Mouse (Mus musculus) hindbrain, embryonic 16.5 days (tissue): ENCODE measurements at regions not wholly inside any gene's neighbourhood (a gene's known extent, or its start where the extent isn't known, plus 50 kb on each side); places are given as distances from the start of the nearest gene placed in this dataset.
"Not testable (repeated sequence)": the region's sequence is repeated elsewhere in the genome, so short reads cannot be mapped to it uniquely, and the experiment has no call there.

Source experiments
- ATAC-seq: fragments of 200-750 bp; cut with Nextera tagmentation; 2 replicates; pipeline ENCODE4 v1.8.0; 2017; ENCODE audit warnings: moderate TSS enrichment, moderate library complexity
- H3K27ac ChIP-seq: fragments of 300-500 bp; sonication (generic); 2 replicates; pipeline ENCODE4 v1.5.1; 2014; ENCODE audit warnings: low read depth, mild to moderate bottlenecking, control low read depth, low read length, moderate library complexity
- H3K27me3 ChIP-seq: fragments of 300-500 bp; sonication (generic); replicated peaks from 2 replicates; pipeline ENCODE4 v1.6.1; 2014; ENCODE audit warnings: low read length; ENCODE audit not compliant: control insufficient read depth, insufficient read depth
- H3K36me3 ChIP-seq: fragments of 300-500 bp; sonication (generic); 2 replicates; pipeline ENCODE4 v1.6.1; 2014; ENCODE audit warnings: mild to moderate bottlenecking, low read length, moderate library complexity, mixed read lengths; ENCODE audit not compliant: control insufficient read depth, insufficient read depth
- H3K4me1 ChIP-seq: fragments of 300-500 bp; sonication (generic); 2 replicates; pipeline ENCODE4 v1.6.1; 2014; ENCODE audit warnings: low read depth, low read length; ENCODE audit not compliant: control insufficient read depth, insufficient read depth
- H3K4me2 ChIP-seq: fragments of 300-500 bp; sonication (generic); 2 replicates; pipeline ENCODE4 v1.6.1; 2014; ENCODE audit warnings: mild to moderate bottlenecking, low read length, control low read depth, moderate library complexity
- H3K4me3 ChIP-seq: fragments of 300-500 bp; sonication (generic); 2 replicates; pipeline ENCODE4 v1.5.1; 2014; ENCODE audit warnings: mild to moderate bottlenecking, low read length, control low read depth, moderate library complexity
- H3K9ac ChIP-seq: fragments of 300-500 bp; sonication (generic); 2 replicates; pipeline ENCODE4 v1.6.1; 2014; ENCODE audit warnings: low read depth, mild to moderate bottlenecking, control low read depth, low read length, moderate library complexity
- H3K9me3 ChIP-seq: fragments of 300-500 bp; sonication (generic); 2 replicates; pipeline ENCODE4 v1.6.1; 2014; ENCODE audit warnings: mild to moderate bottlenecking, low read length, moderate library complexity; ENCODE audit not compliant: control insufficient read depth
- WGBS: fragments of 180-500 bp; shearing (Covaris S2); extraction: QIAGEN DNeasy Blood & Tissue Kit; methylation state at CpG from one replicate; pipeline ENCODE4 v1.1.7; 2014; 5-methylcytosine and 5-hydroxymethylcytosine counted together

DNA sequence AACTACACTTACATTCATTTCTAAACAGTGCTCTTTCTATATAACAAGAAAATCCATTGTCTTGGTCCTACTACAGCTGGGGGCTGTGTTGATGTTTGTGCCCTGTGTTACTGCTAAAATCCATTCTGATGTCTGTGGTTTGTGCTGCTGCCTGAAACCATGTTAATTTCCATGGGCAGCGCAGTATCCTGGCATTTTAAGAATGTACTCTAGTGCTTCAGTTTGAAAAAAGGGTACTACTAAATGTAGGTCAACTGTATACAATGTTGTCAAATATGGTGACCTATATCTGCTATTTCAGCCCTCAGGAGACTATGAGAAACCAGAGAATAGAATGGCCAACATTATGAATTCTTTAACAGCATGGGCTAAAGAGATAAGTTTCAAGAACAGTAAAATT lies 1052.2 kb downstream of the Hace1 start:
- Histone ChIP-seq H3K4me1 (no peaks in the 10 kb centered on the region), H3K4me2 (no peak overlapping the region), H3K4me3 (no peak overlapping the region), H3K36me3 (no peaks in the 10 kb centered on the region), H3K9me3 (no peaks in the 10 kb centered on the region), H3K27ac (no peak overlapping the region), H3K9ac (no peak overlapping the region), H3K27me3 (no peaks in the 10 kb centered on the region)
- 82% methylated on average over 1 of the region's 1 CpGs for WGBS
- no peak for ATAC-seq

DNA sequence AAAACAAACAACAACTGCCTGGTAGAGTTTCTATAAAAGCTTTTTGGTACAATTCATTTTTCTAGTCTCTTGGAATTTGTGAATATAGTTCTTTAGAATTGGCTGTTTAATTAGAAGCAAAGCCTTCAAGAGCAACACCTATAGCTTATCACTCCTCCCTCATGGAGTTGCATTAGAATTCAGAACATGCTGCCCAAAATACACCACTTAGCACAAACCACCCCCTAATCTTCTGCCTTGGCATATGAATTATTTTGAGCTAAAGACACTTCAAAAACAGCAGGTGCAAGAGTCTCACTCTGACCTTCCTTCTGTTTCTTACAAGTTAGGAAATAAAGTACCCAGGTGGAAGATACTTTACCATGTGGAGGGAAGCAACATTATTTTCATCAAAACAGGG lies 1085.4 kb downstream of the Hace1 start:
- ATAC-seq: no peak
- no peaks in the 10 kb centered on the region for H3K36me3 ChIP-seq

DNA sequence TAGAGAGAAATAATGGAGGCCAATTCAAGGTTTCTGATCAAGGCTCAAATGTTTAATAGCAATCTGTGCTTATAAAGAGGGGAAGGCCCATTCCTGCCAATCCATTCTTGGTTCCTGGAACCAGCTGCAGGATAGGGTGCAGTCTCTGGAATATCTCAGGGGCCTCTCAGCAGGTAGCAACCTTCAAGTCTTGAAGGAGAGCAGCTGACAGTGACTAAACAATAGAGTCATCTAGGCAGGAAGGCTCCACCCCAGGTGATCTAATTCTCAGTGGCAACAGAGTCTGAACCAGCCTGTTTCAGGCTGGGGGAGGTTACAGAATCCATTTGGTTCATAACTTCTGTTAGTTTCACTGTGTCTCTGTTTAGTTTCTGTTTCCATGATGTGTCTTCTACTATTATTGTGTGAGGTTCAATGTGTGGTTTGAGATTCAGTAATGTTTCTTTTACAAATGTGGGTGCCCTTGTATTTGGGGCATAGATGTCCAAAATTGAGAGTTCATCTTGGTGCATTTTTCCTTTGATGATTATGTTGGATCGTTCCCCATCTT lies 1112.3 kb downstream of the Hace1 start:
- not testable (repeated sequence) for H3K36me3 ChIP-seq, ATAC-seq, H3K4me1 ChIP-seq, H3K27me3 ChIP-seq, H3K9me3 ChIP-seq, H3K4me3 ChIP-seq, H3K9ac ChIP-seq, H3K4me2 ChIP-seq, H3K27ac ChIP-seq
- WGBS: 98% methylated on average over 1 of the region's 1 CpGs

More for the DNA sequence above, 1085.4 kb downstream of the Hace1 start:
- H3K4me1 ChIP-seq: no peaks in the 10 kb centered on the region
- no peaks in the 10 kb centered on the region for H3K9me3 ChIP-seq
- H3K27ac ChIP-seq: no peak overlapping the region
- H3K9ac ChIP-seq: no peak overlapping the region
- H3K4me3 ChIP-seq: no peak overlapping the region
- H3K27me3 ChIP-seq: no peaks in the 10 kb centered on the region
- H3K4me2 ChIP-seq: no peak overlapping the region

DNA sequence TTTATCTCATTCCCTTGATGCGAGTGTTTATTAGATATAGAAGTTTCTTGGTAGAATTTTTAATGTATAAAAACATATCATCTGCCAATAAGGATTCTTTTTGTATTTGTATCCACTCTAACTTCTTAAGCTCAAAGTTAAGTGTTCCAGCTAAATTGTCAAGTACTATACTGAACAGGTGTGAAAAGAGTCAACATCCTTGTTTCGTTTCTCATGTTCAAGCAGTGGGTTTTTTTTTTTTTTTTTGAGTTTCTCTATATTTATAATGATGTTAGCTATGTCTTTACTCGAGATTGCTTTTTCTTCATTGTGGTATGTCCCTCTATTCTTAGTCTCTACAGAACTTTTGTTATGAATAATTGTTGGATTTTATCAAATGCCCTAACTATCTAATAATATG lies 1115.0 kb downstream of the Hace1 start:
- Histone ChIP-seq H3K36me3 (no peaks in the 10 kb centered on the region), H3K27ac (no peak overlapping the region), H3K27me3 (no peaks in the 10 kb centered on the region), H3K4me1 (no peaks in the 10 kb centered on the region), H3K9ac (no peak overlapping the region), H3K9me3 (peaks cover 3% of the 10 kb centered on the region; the same call in 1 of the 2 replicates), H3K4me2 (no peak overlapping the region), H3K4me3 (no peak overlapping the region)
- WGBS: 90% methylated on average over 3 of the region's 3 CpGs
- ATAC-seq: no peak

DNA sequence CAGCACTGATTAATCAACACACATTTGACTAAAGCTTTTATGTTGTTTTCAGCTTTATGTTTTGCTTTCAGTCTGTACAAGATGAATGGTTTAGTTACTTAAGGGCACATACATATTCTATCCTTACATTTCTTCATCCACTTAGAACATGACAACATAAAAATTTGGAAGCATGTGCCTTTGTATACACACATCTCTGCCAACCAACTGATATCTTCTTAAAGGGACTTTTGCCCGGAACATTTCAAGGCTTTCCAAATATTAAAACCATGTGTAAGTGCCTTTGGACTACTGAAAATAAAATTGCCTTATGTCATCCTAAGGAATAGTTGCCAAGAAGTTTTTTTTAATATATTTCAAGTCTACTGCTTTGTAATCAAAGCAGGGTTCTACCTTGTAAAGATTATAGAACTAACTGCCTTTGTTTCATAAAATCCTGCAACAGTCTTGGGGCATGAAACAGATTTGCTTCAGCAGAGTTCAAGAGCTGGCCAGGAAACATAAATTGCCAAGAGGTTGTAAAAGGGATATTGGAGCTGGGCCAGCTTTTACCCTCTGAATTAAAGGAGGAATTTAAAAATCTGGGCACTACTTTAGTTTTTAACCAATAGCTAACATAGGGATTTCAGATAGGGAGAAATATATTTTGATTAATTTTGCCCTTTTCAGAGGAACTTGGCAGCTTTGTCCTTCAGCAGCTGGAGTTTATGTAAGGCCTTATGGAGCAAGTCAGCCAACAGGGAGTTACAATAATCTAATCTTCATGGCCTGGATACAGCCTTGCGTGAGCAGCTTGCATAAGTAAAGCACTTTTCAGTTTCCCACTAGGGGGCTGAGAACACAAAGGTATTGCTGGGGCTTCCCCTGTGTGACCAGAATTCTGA lies 1120.0 kb downstream of the Hace1 start:
- Histone ChIP-seq H3K4me1 (no peaks in the 10 kb centered on the region), H3K27ac (peak overlapping the region; percentile 51; the same call in 1 of the 2 replicates), H3K4me2 (no peak overlapping the region), H3K27me3 (no peaks in the 10 kb centered on the region), H3K36me3 (no peaks in the 10 kb centered on the region), H3K4me3 (no peak overlapping the region), H3K9ac (no peak overlapping the region), H3K9me3 (peaks cover 3% of the 10 kb centered on the region; the same call in 1 of the 2 replicates)
- 26% methylated on average over 2 of the region's 2 CpGs for WGBS
- ATAC-seq: peak; percentile 98

DNA sequence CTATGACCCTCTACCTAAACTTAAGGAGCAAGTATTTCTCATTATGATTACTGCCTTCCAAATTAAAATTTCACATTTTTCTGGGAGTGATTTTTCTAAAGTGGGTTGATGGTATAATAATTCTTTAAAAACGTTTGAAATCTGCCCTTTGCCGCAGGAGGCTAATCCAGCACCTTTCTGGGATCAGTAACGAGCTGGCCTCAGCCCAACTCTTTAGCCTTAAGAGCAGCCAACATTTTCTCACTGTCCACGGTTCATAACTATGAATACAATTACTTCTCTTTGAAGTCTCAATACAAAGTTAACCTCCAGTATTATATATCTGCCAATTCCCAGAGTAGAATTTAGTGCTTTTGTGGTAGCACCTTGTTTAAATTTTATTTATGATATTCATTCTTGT lies 1123.6 kb downstream of the Hace1 start:
- no peaks in the 10 kb centered on the region for H3K36me3 ChIP-seq

DNA sequence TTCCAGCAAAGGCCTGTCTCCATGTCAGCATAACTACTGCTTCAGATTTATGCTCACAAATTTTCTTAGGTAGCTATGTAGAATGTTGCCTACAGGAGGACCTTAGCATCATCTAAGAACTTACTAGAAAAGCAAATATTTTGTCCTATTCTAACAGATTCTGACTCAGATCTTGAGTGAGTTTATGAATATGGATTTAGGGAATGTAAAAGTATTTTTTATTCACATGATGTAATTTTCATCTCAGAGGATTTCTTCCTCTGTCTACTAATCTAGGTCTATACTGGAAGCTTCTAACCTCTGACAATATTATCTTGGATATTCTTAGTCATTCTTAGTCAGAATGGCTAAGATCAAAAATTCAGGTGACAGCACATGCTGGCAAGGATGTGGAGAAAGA lies 1130.4 kb downstream of the Hace1 start:
- H3K4me2 ChIP-seq, H3K4me1 ChIP-seq, H3K4me3 ChIP-seq, H3K36me3 ChIP-seq, H3K9ac ChIP-seq, H3K27ac ChIP-seq, H3K27me3 ChIP-seq, H3K9me3 ChIP-seq, ATAC-seq: not testable (repeated sequence)

More for the DNA sequence above, 1123.6 kb downstream of the Hace1 start:
- Histone ChIP-seq H3K9ac (no peak overlapping the region), H3K27me3 (no peaks in the 10 kb centered on the region), H3K9me3 (peaks cover 2% of the 10 kb centered on the region; the same call in 1 of the 2 replicates), H3K4me2 (no peak overlapping the region), H3K4me1 (no peaks in the 10 kb centered on the region), H3K27ac (no peak overlapping the region), H3K4me3 (no peak overlapping the region)
- ATAC-seq: no peak
- 42% methylated on average over 4 of the region's 4 CpGs for WGBS

DNA sequence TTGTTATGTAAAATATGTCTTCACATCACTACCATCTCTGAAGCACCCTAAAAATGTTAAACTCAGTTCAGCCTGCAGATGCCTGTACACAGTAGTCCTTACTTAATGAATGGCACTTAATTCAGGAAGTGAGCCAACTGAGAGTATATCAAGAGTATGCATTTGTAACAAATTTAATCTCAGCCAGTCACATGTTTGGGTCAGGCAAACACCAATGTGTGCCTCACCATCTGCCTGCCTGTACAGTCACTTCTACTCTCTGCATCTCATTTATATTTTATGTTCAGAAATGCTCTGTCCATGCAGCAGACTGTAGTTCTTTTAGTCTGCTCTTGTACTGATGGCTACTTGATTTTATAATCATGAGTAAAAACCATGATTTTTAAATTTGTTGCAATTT lies 1135.1 kb downstream of the Hace1 start:
- H3K4me3 ChIP-seq: no peak overlapping the region
- no peak overlapping the region for H3K27ac ChIP-seq
- no peak overlapping the region for H3K9ac ChIP-seq
- H3K9me3 ChIP-seq: no peaks in the 10 kb centered on the region
- ATAC-seq: no peak
- no peaks in the 10 kb centered on the region for H3K4me1 ChIP-seq
- H3K4me2 ChIP-seq: no peak overlapping the region
- no peaks in the 10 kb centered on the region for H3K27me3 ChIP-seq
- H3K36me3 ChIP-seq: no peaks in the 10 kb centered on the region

DNA sequence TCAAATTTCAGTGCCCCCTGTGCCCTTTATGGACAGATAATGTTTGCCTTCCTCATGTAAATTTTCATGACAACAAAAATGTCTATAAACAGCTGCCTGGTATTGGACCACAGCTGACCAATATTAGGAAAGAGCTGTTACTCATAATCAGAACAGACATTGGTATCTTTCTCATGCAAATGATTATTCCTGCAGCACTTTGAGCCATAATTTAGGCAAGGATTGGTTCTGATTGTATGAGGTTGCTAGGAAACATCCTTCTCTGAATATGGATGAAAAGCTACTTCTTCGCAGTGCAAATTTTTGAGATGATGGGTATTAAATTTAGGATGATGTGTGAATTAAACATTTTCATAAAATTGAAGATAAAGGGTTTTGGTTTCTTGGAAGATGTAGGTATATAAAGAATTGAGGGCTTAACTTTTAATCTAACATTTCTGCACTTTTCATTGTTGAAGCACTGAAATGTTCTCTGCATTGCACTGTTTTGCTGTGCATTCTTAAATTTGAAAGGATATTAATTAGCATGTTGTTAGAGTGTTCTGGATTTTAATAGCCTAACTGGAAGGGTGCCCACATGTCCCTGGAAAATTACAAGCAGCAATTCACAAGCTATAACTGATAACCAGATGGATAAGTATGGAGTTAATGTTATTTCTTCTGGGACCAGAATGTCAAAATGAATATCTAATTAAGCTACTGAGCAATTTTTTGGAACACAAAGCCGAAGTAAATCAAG lies 1140.9 kb downstream of the Hace1 start:
- Histone ChIP-seq H3K36me3 (no peaks in the 10 kb centered on the region), H3K27ac (no peak overlapping the region), H3K4me2 (no peak overlapping the region), H3K27me3 (no peaks in the 10 kb centered on the region), H3K4me3 (no peak overlapping the region), H3K9me3 (no peaks in the 10 kb centered on the region), H3K4me1 (no peaks in the 10 kb centered on the region), H3K9ac (no peak overlapping the region)
- 0 out of 2 replicates have a peak, but pooled peaks have one; percentile 52 for ATAC-seq
- WGBS: 32% methylated on average over 2 of the region's 2 CpGs
